Mouse (Mus musculus) embryo, embryonic 9.5 days (tissue): ENCODE results near the gene Dgat2.
A peak's percentile ranks its signal among the peaks of the same experiment; 100 is the strongest.

ENCODE experiments used
- DNase-seq: peaks from one replicate; pipeline ENCODE4 v3.0.0-alpha.2; 2017; ENCODE audit errors: extremely low spot score

Gene Dgat2

DNA sequence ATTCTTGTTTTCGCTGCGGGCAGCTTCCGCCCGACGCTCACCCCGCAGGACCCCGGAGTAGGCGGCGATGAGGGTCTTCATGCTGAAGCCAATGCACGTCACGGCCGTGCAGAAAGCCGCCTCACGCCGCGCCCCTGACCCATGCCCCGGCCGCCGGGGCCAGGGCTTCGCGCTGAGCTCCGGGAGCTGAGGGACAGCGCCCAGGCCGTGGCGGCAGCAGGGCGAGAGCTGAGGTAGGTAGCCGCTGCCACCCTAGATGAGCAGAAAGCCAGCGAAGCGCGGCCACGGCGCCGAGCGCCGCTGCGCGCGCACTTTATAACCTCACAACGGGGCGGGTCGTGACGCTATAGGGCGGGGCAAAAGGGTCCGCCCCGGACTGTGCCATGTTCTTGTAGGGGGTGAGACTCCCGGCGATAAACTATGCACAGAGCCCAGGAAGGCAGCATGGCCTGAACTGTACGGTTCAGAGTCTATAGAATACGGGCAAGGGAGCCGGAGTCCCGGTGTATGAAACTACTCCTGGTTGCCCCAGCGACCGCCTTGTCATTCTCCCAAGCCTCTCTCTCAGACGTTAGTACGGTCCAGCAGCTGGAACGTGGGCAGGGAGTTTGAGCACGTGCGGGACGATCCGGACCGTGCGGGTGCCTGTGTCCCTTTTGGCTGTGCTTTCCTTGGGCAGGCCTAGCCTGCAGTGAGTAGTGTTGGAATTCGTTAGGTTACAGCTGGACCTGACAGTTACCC lies at the start of gene Dgat2:
Gene Dgat2 (minus strand): TSS at position 288 of the 741 bp plus-strand sequence.
- peak; percentile 94 for DNase-seq

DNA sequence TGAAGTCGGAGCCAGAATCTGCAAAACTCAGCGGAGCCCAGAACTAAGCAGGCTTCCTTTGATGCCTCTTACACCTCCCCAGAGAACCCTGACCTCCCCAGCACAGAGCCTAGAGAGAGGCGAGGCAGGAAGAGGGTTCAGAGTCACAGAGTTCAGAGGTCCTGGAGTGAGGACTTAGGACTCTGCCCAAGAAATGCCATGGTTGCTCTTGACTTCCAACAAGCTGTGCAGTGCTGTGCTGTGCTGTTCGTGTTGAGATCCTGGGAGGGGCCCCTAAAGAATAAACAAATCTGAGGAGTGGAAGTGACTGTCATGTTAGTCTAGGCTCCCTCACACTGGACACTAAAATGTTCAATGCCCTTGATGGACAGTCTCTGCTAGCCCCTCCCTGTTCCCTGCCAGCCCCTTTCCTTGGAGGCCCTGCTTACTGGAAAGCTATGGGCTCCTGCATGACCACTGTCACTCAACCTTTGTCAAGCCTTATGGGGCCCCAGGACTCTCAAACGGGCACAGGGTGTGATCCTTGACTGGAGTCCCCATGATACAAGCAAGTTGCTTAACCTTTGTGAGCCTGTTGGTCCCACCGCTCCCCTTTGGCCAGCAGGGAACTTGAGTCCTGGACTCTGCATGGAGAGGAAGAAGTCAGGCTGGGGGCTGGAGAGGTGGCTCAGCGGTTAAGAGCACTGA lies 47.7 kb upstream of the Dgat2 start:
- no peak for DNase-seq

DNA sequence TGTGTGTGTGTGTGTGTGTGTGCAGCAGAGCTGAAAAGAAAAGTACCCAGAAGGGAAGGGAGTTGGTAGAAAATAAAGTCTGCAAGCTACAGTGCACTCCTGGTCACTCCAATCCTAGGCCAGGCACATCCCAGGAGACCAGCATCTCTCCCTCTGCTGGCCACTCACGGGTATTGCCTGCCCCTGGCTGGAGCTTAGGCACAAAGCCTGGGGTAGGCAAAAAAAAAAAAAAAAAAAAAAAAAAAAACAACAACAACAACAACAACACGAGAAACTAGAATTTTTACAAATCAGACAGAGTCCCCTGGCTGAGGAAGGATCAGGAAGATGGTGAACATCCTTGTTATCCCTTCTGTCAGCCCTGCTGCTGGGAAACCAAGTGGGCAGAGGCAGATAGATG lies 46.9 kb upstream of the Dgat2 start:
- DNase-seq: peak; percentile 59

DNA sequence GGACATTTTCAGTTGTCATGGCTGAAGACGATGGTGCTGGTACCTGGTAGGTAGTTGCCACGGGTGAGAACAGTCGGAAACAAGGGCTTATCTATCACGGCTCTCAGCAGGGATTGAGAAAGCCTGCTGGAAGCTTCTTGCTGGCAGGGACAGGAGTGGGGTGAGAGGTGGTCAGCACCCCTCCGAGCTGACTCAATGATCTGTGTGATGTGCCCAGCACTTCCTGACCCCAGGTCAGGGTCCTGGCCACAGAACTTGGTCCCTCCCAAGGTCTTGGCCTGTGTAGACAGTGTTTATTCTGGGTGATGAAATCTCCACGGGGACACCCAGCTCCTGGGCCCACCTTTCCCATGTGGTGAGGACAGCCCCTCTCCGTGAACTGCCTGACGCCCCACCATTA lies 46.3 kb upstream of the Dgat2 start:
- DNase-seq: no peak

DNA sequence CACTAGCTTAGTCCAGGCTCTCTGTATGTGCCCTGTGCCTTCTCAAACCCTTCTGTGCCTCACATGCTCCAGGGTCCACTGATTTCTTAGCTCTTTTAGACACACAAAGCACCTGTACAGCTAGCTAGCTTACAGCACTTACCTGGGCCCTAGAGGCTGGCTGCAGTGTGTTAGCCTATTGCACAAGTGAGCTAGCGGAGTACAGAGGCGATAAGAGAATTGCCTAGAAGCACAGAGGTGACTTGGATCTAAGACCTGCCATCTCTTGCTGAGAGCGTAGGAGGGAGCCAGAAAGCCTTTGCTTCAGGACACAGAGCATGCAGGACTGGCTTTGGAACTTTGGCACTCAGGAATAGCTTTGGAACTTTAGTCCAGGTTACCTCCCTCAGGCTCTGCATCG lies 44.7 kb upstream of the Dgat2 start:
- no peak for DNase-seq

DNA sequence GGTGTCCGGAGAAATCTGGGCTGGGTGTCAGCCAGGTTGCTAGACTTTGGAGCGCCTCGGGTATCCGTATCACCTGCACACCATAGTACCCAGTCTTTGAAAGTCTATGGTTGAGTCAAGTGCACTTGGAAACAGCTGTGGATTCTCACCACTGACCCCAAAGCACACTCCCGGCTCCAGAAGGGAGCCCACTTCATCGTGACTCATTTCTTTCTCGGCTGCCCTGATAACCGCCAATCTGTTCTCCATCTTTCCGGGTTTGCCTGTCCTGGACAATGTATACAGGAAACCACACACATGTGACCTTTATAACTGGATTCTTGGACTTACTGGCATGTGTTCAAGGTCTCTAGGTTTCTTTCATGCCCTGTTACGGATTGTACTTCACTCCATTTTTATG lies 44.1 kb upstream of the Dgat2 start:
- no peak for DNase-seq

DNA sequence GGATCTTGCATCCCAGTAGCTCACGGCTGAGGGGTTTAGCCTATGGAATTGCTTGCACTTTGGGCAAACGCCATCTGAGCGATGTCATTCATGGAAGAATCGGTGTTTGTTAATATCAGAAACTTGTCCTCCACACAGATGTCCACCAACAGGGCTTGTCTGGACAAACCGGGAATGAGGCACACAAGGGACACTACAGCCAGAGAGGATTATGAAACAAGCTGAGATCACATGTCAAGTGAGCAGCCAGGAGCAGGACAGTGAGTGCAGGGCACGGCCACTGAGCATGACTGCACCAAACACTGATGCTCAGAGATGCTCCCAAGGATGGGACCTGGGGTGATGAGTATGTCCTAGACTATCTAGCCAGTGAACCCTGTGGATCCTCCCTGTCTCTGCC lies 42.9 kb upstream of the Dgat2 start:
- no peak for DNase-seq

DNA sequence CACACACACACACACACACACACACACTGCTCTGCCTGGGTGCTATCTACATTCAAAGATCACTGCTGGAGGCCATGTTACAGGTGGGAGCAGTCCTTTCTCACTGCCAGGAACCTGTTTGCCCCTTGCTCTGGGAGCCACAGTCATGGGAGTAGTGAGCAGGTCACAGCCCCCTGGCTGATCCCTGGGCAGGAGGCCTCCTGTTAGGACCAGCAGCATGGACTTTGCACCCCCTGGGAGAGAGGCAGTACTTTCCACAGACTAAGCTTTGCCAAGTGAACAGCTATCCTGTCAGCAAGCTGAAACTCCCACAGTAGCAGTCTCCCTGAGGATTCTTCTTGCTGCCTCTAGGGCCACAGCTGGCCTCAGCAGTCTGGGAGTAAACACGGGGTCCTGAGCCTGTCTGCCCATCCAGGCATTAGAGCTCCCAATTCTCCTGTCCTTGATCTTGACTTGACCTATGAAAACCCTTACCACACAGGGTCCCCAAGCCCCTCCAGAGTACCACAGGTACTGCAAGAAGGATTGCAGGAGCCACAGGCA lies 42.2 kb upstream of the Dgat2 start:
- no peak for DNase-seq

DNA sequence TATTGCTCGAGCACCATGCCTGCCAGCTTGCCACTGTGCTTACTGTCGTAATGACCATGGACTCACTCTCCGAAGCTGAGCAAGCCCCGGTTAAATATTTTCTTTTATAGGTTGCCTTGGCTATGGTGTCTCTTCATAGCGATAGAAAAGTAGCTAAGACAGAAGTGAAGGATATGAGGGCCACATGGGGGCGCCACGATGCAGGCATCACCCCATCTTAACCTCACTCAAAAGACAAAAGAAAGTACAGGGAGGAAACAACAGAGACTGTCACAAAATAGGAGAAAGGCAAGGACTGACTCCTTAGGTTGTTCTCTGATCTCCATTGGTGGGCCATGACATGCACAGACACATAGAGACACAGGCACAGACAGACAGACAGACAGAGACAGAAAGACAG lies 41.7 kb upstream of the Dgat2 start:
- DNase-seq: no peak

DNA sequence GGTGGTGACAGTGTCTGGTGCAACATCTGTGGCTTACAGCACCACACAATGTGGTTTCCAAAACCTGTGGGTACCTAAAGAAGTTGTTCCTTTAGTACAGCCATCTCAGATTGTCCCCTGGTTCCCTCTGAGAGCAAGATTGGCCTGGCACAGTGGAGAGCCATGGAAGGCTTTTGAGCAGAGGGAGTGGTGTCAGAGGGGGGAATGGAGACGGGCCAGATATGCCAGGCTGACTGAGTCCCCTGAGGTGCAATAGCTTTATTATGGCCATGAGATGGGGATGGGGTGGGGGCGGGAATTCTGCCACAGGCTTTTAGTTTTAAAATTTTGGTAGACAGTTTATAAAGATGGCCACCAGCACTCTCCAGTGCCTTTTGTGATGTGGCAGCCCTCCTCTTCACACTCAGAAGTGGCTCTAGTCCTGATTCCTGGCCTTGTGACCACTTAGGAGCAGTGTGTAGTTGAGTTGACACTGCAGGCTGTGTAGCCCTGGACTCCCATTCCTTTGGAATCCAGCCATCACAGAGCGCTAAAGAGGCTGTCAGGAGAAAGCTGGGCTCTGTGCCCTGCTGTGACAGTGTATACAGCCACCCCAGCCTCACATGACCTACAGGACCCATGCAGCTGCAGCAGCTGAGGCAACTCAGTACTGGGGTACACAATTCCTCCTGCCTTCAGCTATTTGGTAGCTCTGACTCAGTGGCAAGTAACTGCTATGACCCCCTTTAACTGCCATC lies 35.0 kb upstream of the Dgat2 start:
- DNase-seq: no peak

DNA sequence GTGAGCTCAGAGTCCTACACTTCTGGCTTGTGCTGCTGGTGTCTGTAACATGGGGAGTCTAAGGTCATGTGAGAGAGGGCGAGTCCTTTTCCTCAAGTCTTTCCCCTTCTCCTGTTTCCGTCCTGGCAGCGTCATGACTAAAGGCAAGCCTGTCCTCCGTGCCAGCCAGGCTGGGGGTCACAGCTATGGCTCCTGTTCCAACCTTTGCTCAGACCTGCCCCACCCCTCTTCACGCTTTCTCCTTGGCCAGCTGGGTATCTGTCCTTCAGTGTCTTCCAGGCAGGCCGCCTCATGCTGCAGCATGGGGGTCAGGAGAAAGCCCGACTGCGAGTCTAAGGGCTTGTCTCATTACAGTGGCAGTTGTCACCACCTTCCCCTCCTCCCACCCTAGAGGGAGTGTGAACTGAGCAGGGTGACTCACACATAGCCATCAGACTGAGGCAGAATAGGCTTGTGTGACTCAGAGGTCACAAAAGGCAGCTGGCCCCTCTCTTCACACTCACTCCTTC lies 32.9 kb upstream of the Dgat2 start:
- DNase-seq: no peak

DNA sequence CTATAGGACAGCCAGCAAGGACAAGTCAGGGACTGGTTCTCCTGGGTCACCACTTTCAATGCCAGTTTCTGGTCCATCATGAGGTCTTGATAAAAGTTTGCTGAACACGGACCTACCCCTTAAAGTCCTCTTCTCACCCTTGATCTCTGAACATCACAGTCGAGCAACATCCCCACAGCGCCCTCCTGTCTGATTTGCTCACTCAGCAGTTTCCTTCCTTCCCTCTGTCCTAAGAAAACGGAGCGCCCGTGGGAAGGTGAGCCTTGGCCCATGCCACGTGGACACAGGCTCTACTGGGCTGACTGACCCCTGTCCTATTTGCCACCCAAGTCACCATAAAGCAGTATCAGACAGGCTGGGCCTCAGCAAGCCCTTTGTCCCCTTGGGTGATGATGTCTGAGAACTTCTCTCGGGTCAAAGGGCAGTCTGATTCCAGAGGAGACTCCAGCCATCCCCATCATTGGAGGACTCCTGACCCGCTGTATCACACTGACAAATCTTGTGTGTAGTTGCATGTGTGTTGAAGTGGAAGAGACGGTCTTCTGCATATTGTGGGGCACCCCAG lies 32.2 kb upstream of the Dgat2 start:
- DNase-seq: no peak

DNA sequence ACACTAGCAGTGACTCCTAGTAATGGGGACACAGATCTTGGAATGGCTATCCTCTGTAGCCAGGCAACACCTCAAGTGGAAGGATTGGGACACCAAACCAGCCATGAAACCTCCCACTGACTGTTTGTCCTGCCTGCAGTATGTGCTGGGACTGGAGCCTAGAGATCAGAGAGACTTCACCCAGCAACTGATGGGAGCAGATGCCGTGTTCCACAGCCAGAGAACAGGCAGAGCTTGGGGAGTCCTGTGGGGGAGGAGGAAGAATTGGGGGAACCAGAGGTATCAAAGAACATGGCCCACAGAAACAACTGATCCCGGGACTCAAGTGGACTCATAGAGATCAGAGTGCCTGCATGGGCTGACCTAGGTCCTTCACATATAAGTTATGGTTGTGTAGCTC lies 31.2 kb upstream of the Dgat2 start:
- DNase-seq: no peak

DNA sequence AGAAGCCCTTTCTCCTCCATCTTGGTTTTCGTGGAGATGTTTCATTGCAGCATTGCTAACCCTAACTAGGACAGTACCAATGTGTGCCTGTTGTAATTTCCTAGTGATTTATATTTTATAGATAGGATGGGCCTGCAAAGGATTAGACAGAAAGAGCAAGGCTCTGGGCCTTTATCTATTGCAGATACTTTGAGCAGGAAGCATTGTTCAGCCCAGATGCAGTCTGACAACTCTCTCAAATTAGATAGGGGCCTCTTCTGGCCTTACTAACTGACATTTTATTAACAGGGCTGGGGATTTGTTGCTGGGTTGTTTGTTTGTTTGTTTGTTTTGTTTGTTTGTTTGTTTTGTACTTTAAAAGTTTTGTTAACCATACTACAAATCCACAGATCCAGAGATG lies 30.5 kb upstream of the Dgat2 start:
- no peak for DNase-seq

DNA sequence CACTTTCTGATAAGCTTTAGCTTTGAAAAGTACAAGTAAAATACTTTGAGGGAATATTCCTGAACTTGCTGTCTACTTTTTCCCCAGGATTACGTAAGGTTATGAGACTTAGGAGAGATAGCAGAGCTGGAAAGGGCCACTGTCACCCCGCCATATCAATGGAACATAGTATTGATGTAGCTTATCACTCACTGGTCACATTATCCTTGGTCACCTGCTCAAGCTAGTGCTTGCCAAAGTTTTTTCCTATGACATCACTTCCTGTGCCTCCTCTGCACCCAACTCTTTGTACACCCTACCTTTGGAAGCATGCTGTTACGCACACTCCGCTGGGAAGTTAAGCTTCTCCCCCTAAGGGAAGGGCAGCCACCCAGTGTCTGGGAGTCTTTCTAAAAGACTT lies 26.2 kb upstream of the Dgat2 start:
- DNase-seq: no peak

DNA sequence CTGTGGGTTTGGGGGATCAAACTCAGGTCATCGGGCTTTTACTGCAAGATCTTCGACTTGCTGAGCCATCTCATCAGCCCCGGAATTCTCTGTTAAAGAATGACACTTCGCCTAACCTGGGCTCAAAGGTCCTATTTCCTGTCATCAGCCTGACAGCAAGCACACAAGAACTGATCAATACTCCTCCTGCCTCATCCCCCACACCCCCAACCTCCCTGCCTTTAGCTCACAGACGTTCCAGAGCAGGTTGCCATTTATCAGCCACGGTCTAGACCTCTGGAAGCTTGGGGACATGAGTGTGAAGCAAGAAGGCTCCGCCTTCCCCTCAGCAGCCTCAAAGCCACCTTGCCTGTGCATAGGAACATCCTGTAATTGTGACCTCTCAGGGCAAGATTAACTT lies 23.8 kb upstream of the Dgat2 start:
- DNase-seq: no peak

DNA sequence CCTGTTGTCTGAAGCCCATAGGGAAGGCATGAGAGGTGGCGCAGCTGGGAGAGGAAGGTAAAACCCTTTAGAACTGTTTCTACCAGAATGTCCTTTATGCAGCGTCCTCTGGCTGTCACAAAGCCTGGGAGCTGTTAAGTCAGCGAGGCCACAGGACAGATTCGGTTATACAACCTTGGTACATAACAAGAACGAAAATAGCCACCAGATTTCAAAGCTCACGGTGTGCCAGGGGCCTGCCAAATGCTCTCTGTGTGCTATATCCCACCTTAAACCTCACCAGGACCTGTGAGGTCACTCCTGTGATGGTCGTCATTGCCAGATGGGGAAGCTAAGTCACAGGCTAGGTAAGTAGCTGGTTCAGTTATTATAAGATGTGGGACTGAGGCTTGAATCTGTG lies 19.6 kb upstream of the Dgat2 start:
- DNase-seq: no peak

DNA sequence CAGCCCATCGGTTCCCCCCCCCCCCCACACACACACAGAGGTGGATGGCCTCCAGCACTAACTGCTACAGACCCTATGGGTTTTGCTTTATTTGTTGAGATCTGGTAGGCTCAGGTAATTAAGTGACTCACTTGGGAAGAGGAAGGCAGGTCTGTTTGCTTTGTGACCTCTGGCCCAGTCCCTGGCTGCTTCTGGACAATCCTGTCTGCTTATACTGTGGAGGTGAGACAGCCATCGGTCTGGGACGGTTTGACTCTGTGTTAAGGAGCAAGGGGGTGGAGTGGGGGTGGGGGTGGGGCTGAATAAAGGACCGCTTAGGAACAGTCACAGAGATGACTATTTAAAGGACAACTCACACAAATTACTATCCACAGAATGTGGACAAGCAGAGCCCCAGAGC lies 17.8 kb upstream of the Dgat2 start:
- no peak for DNase-seq

DNA sequence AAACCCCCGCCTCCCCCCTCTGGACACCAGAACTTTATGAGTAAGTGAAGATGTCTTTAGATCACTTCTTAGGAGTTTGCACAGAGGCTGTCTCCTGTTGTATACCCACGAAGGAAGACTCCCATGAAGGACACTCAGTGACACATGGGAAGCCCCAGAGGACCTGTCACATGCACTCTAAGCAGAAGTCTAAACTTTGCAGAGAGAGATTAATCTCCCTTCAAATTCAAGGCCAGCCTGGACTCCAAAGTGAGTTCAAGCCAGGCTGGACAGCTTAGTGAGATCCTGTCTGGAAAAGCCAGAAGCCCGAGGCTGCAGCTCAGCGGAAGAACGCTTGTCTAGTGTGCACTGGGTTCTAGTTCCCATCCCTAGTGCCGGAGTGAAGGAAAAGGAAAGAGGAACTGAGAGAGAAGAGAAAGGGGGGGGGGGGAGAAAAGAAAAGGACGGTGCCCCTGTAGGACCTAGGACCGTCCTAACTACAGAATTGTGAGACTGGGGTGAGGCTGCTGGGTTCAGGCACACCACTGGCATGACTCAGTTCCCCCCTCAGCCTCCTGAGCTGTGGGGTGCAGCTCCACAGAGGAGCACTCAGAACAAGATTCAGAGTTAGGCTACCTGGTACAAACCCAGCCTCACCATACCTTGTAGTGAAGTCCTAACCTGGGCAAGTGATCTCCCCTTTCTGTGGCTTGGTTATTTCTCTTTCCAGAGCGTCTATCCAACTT lies 17.1 kb upstream of the Dgat2 start:
- no peak for DNase-seq

DNA sequence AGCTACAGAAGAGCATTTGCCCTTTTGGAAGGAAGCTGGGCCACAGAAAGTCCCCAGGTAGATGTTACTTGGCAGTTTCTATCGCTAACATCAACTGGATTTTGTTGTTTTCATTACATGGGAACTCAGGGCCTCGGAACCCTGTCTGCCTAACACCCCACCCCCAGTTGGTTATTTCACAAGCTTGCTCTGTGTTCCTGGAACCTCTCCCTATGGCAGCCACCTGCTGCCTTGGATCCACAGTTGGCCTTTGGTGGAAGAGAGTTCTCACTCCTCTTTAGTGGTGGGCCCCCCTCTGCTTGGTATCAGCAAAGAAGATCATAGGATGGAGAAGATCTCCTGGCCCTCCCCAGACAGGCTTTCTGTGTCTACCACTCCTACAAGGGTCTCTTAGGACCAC lies 16.3 kb upstream of the Dgat2 start:
- DNase-seq: no peak

DNA sequence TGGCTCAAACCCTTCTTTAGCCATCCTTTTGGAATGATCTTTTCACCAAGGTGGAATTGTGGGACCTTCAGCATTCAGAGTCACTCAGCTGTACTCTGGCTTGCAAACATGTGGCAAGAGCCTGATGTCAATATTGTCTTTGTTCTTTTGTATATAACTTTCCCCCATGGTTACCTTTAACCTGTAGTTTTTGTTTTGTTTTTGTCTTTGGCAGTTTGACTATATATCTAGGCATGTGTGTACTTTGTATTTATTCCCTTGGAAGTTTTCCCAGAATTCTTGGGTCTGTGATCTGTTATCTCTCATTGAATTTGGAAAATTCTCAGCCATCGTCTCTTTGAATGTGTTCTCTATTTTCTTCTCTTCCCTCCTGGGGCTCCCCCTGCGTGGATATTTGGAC lies 12.0 kb upstream of the Dgat2 start:
- no peak for DNase-seq

DNA sequence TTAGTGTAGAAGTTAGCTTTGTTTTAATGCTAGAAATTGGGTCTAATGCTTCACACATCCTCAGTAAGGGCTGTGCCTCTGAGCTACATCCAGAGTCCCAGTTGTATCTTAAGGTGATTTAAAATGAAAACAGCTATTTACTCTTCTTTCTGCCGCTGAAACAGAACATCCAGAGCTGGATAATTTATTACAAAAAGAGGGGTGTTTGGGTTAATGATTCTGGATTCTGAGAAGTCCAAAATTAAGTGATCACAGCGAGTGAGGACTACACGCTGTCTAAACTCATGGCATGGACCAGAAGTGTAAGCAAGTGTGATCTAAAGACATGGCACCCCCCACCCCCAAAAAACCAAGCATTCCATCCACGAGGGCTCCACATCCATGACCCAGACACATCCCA lies 11.4 kb upstream of the Dgat2 start:
- no peak for DNase-seq
